Mouse (Mus musculus): ENCODE results near the gene Lrrtm4. TPM values are rescaled to one million over a fixed set of nuclear protein-coding genes. Genes with fewer than 3 reads are reported as not detected.

The Lrrtm4 gene
- polyA plus RNA-seq, 1 experiment from 2014 or later, result not detected

- no peaks in the 10 kb centered on the region for H3K27me3 ChIP-seq (ENCODE audit: insufficient read depth, low read length)
- H3K4me3 ChIP-seq (ENCODE audit: low read depth, low read length), result no peak overlapping the region
- TF ChIP-seq CTCF (IDR thresholded peaks at IDR 0.05; ENCODE audit: low read depth) (no peak), EP300 (IDR thresholded peaks at IDR 0.05; ENCODE audit: low read depth) (no peak)
- H3K36me3 ChIP-seq (replicated peaks; ENCODE audit: insufficient read depth, low read length), result no peaks in the 10 kb centered on the region
- 79% methylated on average over 4 of the region's 4 CpGs for WGBS (ENCODE audit: insufficient replicate concordance)
- DNase-seq (no peak), ATAC-seq (no peak)
- no peaks in the 10 kb centered on the region for H3K9me3 ChIP-seq (ENCODE audit: low read length)
- no peak overlapping the region for H3K9ac ChIP-seq (replicated peaks)
- no peak overlapping the region for H3K4me2 ChIP-seq (ENCODE audit: low read depth, low read length)
- no peak overlapping the region for H3K27ac ChIP-seq (ENCODE audit: low read depth)
- no peaks in the 10 kb centered on the region for H3K4me1 ChIP-seq (ENCODE audit: insufficient read depth)
These were observed 76.2 kb downstream of the Lrrtm4 start for GRCm38 (mm10) chr6:80094909-80095308.

- WGBS (ENCODE audit: insufficient replicate concordance), result 81% methylated on average over 2 of the region's 2 CpGs
- ATAC-seq (no peak), DNase-seq (no peak)
These were observed 86.7 kb downstream of the Lrrtm4 start for GRCm38 (mm10) chr6:80105343-80105742.

GRCm38 (mm10) chr6:80105843-80106242 lies 87.2 kb downstream of the Lrrtm4 start:
- WGBS (ENCODE audit: insufficient replicate concordance), result 82% methylated on average over 1 of the region's 1 CpGs
- Histone ChIP-seq H3K27me3 (ENCODE audit: insufficient read depth, low read length) (no peaks in the 10 kb centered on the region), H3K36me3 (replicated peaks; ENCODE audit: insufficient read depth, low read length) (no peaks in the 10 kb centered on the region), H3K27ac (ENCODE audit: low read depth) (no peak overlapping the region), H3K4me3 (ENCODE audit: low read depth, low read length) (no peak overlapping the region), H3K9me3 (ENCODE audit: low read length) (no peaks in the 10 kb centered on the region), H3K4me2 (ENCODE audit: low read depth, low read length) (no peak overlapping the region), H3K9ac (replicated peaks) (no peak overlapping the region), H3K4me1 (ENCODE audit: insufficient read depth) (no peaks in the 10 kb centered on the region)
- TF ChIP-seq EP300 (IDR thresholded peaks at IDR 0.05; ENCODE audit: low read depth) (no peak), CTCF (IDR thresholded peaks at IDR 0.05; ENCODE audit: low read depth) (no peak)
- no peak for ATAC-seq
- DNase-seq, result no peak

More at GRCm38 (mm10) chr6:80105343-80105742, 86.7 kb downstream of the Lrrtm4 start:
- Histone ChIP-seq H3K27me3 (ENCODE audit: insufficient read depth, low read length) (no peaks in the 10 kb centered on the region), H3K27ac (ENCODE audit: low read depth) (no peak overlapping the region), H3K4me2 (ENCODE audit: low read depth, low read length) (no peak overlapping the region), H3K9me3 (ENCODE audit: low read length) (no peaks in the 10 kb centered on the region), H3K4me3 (ENCODE audit: low read depth, low read length) (no peak overlapping the region), H3K36me3 (replicated peaks; ENCODE audit: insufficient read depth, low read length) (no peaks in the 10 kb centered on the region), H3K9ac (replicated peaks) (no peak overlapping the region), H3K4me1 (ENCODE audit: insufficient read depth) (no peaks in the 10 kb centered on the region)
- TF ChIP-seq CTCF (IDR thresholded peaks at IDR 0.05; ENCODE audit: low read depth) (no peak), EP300 (IDR thresholded peaks at IDR 0.05; ENCODE audit: low read depth) (no peak)

- H3K9ac ChIP-seq (replicated peaks), result no peak overlapping the region
- H3K4me2 ChIP-seq (ENCODE audit: low read depth, low read length), result no peak overlapping the region
- no peaks in the 10 kb centered on the region for H3K9me3 ChIP-seq (ENCODE audit: low read length)
- 71% methylated on average over 1 of the region's 1 CpGs for WGBS (ENCODE audit: insufficient replicate concordance)
- H3K4me3 ChIP-seq (ENCODE audit: low read depth, low read length), result no peak overlapping the region
- no peaks in the 10 kb centered on the region for H3K27me3 ChIP-seq (ENCODE audit: insufficient read depth, low read length)
- no peak overlapping the region for H3K27ac ChIP-seq (ENCODE audit: low read depth)
- H3K4me1 ChIP-seq (ENCODE audit: insufficient read depth), result no peaks in the 10 kb centered on the region
- H3K36me3 ChIP-seq (replicated peaks; ENCODE audit: insufficient read depth, low read length), result no peaks in the 10 kb centered on the region
- DNase-seq (no peak), ATAC-seq (no peak)
- TF ChIP-seq EP300 (IDR thresholded peaks at IDR 0.05; ENCODE audit: low read depth), result no peak
- TF ChIP-seq CTCF (IDR thresholded peaks at IDR 0.05; ENCODE audit: low read depth), result no peak
These were observed 107.7 kb downstream of the Lrrtm4 start for GRCm38 (mm10) chr6:80126419-80126818.

GRCm38 (mm10) chr6:80162585-80162984 lies 143.9 kb downstream of the Lrrtm4 start:
- H3K27me3 ChIP-seq (ENCODE audit: insufficient read depth, low read length), result no peaks in the 10 kb centered on the region
- H3K4me2 ChIP-seq (ENCODE audit: low read depth, low read length), result no peak overlapping the region
- no peak overlapping the region for H3K9ac ChIP-seq (replicated peaks)
- no peaks in the 10 kb centered on the region for H3K4me1 ChIP-seq (ENCODE audit: insufficient read depth)
- TF ChIP-seq EP300 (IDR thresholded peaks at IDR 0.05; ENCODE audit: low read depth), result no peak
- H3K27ac ChIP-seq (ENCODE audit: low read depth), result no peak overlapping the region
- H3K4me3 ChIP-seq (ENCODE audit: low read depth, low read length), result no peak overlapping the region
- no peaks in the 10 kb centered on the region for H3K36me3 ChIP-seq (replicated peaks; ENCODE audit: insufficient read depth, low read length)
- no peak for DNase-seq
- no peaks in the 10 kb centered on the region for H3K9me3 ChIP-seq (ENCODE audit: low read length)
- no peak for ATAC-seq
- 61% methylated on average over 4 of the region's 4 CpGs for WGBS (ENCODE audit: insufficient replicate concordance)

GRCm38 (mm10) chr6:80181916-80182315 lies 163.2 kb downstream of the Lrrtm4 start:
- no peak overlapping the region for H3K9ac ChIP-seq (replicated peaks)
- no peak overlapping the region for H3K4me3 ChIP-seq (ENCODE audit: low read depth, low read length)
- DNase-seq, result no peak
- WGBS (ENCODE audit: insufficient replicate concordance), result 84% methylated on average over 1 of the region's 1 CpGs
- H3K9me3 ChIP-seq (ENCODE audit: low read length), result no peaks in the 10 kb centered on the region
- H3K27ac ChIP-seq (ENCODE audit: low read depth), result no peak overlapping the region
- no peaks in the 10 kb centered on the region for H3K36me3 ChIP-seq (replicated peaks; ENCODE audit: insufficient read depth, low read length)
- no peaks in the 10 kb centered on the region for H3K4me1 ChIP-seq (ENCODE audit: insufficient read depth)
- no peaks in the 10 kb centered on the region for H3K27me3 ChIP-seq (ENCODE audit: insufficient read depth, low read length)
- no peak overlapping the region for H3K4me2 ChIP-seq (ENCODE audit: low read depth, low read length)
- no peak for ATAC-seq
- TF ChIP-seq CTCF (IDR thresholded peaks at IDR 0.05; ENCODE audit: low read depth) (no peak), EP300 (IDR thresholded peaks at IDR 0.05; ENCODE audit: low read depth) (no peak)

- ATAC-seq (no peak), DNase-seq (no peak)
- Histone ChIP-seq H3K9me3 (ENCODE audit: low read length) (no peaks in the 10 kb centered on the region), H3K36me3 (replicated peaks; ENCODE audit: insufficient read depth, low read length) (no peaks in the 10 kb centered on the region), H3K27ac (ENCODE audit: low read depth) (no peak overlapping the region), H3K9ac (replicated peaks) (no peak overlapping the region), H3K4me2 (ENCODE audit: low read depth, low read length) (no peak overlapping the region), H3K27me3 (ENCODE audit: insufficient read depth, low read length) (no peaks in the 10 kb centered on the region), H3K4me3 (ENCODE audit: low read depth, low read length) (no peak overlapping the region), H3K4me1 (ENCODE audit: insufficient read depth) (no peaks in the 10 kb centered on the region)
- WGBS (ENCODE audit: insufficient replicate concordance), result 83% methylated on average over 2 of the region's 2 CpGs
- TF ChIP-seq CTCF (IDR thresholded peaks at IDR 0.05; ENCODE audit: low read depth), result no peak
- no peak for TF ChIP-seq EP300 (IDR thresholded peaks at IDR 0.05; ENCODE audit: low read depth)
These were observed 163.7 kb downstream of the Lrrtm4 start for GRCm38 (mm10) chr6:80182353-80182752.
